Mouse (Mus musculus) lung, adult 2 months (tissue): ENCODE results near the gene Slc29a3.

Experiments
- CTCF ChIP-seq: fragments of 200-500 bp; IDR thresholded peaks from 2 replicates; pipeline ENCODE4 v1.5.1; 2011; ENCODE audit warnings: mild to moderate bottlenecking, low read length, control low read depth; ENCODE audit not compliant: insufficient read depth
- POLR2A ChIP-seq: fragments of 200-500 bp; IDR thresholded peaks from 2 replicates; pipeline ENCODE4 v1.6.1; 2011; ENCODE audit warnings: low read depth, mild to moderate bottlenecking, control low read depth, low read length, borderline replicate concordance; ENCODE audit errors: extremely low read depth

DNA sequence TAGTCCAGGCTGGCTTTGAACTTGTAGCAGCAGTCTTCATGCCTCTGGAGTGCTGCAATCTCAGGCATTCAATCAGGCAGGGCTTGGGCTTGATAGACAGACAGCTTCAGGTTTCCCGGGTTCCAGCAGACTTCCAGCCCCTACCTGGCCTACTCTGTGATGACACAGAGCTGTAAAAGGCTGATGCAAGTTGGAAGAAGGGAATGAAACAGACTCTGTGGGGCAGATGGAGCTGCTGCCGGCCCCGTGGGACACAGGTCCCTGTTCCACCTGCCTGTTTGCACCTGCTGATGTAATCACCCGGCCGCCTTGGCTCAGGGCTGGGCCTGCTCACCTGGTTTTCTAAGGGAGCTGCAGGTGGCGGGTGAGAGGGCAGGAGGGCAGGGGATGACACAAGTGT, 38.3 kb upstream of the Slc29a3 start:
- TF ChIP-seq POLR2A (no peak), CTCF (no peak)
